Mouse (Mus musculus) ES-E14 (cell line): ENCODE results near the gene Plekhm1. TPM values are rescaled to one million over a fixed set of nuclear protein-coding genes. Genes with fewer than 3 reads are reported as not detected.
"Not testable (repeated sequence)": the region's sequence is repeated elsewhere in the genome, so short reads cannot be mapped to it uniquely, and the experiment has no call there.

Experiments used
- DNase-seq: peaks from one replicate; pipeline ENCODE4 v3.0.0-alpha.2; 2013; ENCODE audit warnings: low read depth, low spot score
- H3K27ac ChIP-seq: 2 replicates; pipeline ENCODE4 v1.5.1; 2012; ENCODE audit warnings: low read depth, mild to moderate bottlenecking, low read length, moderate library complexity, mixed read lengths; ENCODE audit not compliant: poor library complexity, insufficient read depth, severe bottlenecking
- H3K36me3 ChIP-seq: 2 replicates; pipeline ENCODE4 v1.6.1; 2012; ENCODE audit warnings: mild to moderate bottlenecking, low read length, moderate library complexity, mixed read lengths; ENCODE audit not compliant: control insufficient read depth, poor library complexity, insufficient read depth, severe bottlenecking
- H3K4me1 ChIP-seq, 2 experiments: fragments of 150-350 bp in 1 of 2; sonication (generic) in 1 of 2; 2 replicates each; pipeline ENCODE4 v1.6.1; 2012; ENCODE audit warnings: low read length in 2 of 2, mild to moderate bottlenecking in 1 of 2, mixed read lengths in 1 of 2; ENCODE audit not compliant: control insufficient read depth in 2 of 2, insufficient read depth in 2 of 2, poor library complexity in 1 of 2
- H3K4me3 ChIP-seq, 2 experiments: fragments of 150-350 bp in 1 of 2; sonication (generic) in 1 of 2; 2 replicates each; pipeline ENCODE4 v1.5.1; 2012; ENCODE audit warnings: low read length in 2 of 2, low read depth in 1 of 2, mild to moderate bottlenecking in 1 of 2, mixed read lengths in 1 of 2; ENCODE audit not compliant: insufficient read depth in 1 of 2, poor library complexity in 1 of 2, severe bottlenecking in 1 of 2
- H3K9ac ChIP-seq: 2 replicates; pipeline ENCODE4 v1.6.1; 2012; ENCODE audit warnings: low read depth, mild to moderate bottlenecking, low read length, mixed read lengths; ENCODE audit not compliant: poor library complexity, insufficient read depth, severe bottlenecking
- H3K9me3 ChIP-seq: fragments of 150-350 bp; sonication (generic); 2 replicates; pipeline ENCODE4 v1.6.1; 2012; ENCODE audit warnings: low read depth, mild to moderate bottlenecking, low read length; ENCODE audit not compliant: control insufficient read depth, insufficient read depth
- CHD2 ChIP-seq: IDR thresholded peaks from 2 replicates; pipeline ENCODE4 v1.6.1; 2014; ENCODE audit warnings: mild to moderate bottlenecking, low read depth, low read length, inconsistent platforms
- HCFC1 ChIP-seq: IDR thresholded peaks from 2 replicates; pipeline ENCODE4 v1.6.1; 2012; ENCODE audit warnings: low read length, inconsistent platforms, borderline replicate concordance; ENCODE audit not compliant: insufficient read depth
- MAFK ChIP-seq: IDR thresholded peaks from 2 replicates; pipeline ENCODE4 v1.6.1; 2014; ENCODE audit warnings: mild to moderate bottlenecking, low read depth, low read length, inconsistent platforms; ENCODE audit not compliant: insufficient read depth
- ZC3H11A ChIP-seq: IDR thresholded peaks from 2 replicates; pipeline ENCODE4 v1.6.1; 2012; ENCODE audit warnings: low read depth, mild to moderate bottlenecking, inconsistent platforms, low read length, borderline replicate concordance
- ZNF384 ChIP-seq: IDR thresholded peaks from 2 replicates; pipeline ENCODE4 v1.6.1; 2012; ENCODE audit warnings: low read depth, low read length, inconsistent platforms
- in situ Hi-C, 2 experiments: fragments of 600-800 bp; cut with MboI; formaldehyde crosslinking; loops; one replicate each; pipeline ENCODE4 v1.15.1; 2025; ENCODE audit warnings: low sequenced_read_pairs in 2 of 2, inconsistent platforms in 1 of 2; ENCODE audit not compliant: unreplicated experiment in 2 of 2
- total RNA-seq: library from RNA; depleted of rRNA; stranded (reverse); fragments of 300-350 nt; gene quantifications from 2 replicates; pipeline ENCODE4 v1.2.3, GENCODE M21; 2012; rRNA removed

Plekhm1 gene
- 11.7 and 12.3 TPM in 2 replicates for total RNA-seq

- Histone ChIP-seq H3K4me3 (peak within 1 kb of the TSS; percentile 80 to 87), H3K36me3 (no peaks in the 10 kb centered on the region; the same call in 1 of the 2 replicates), H3K9ac (peak within 1 kb of the TSS; percentile 85), H3K9me3 (no peaks in the 10 kb centered on the region), H3K4me1 (peaks cover 10 to 16% of the 10 kb centered on the region in 2 experiments), H3K27ac (peak within 1 kb of the TSS; percentile 68)
- peak; percentile 96 for DNase-seq
- no peak for TF ChIP-seq ZC3H11A
- TF ChIP-seq HCFC1: no peak
- no peak for TF ChIP-seq CHD2
- TF ChIP-seq MAFK: no peak
- TF ChIP-seq ZNF384: no peak
- in situ Hi-C loops: no loop called here
Observed at GRCm38 (mm10) chr11:103411981-103412949, at the start of gene Plekhm1. Gene Plekhm1, minus strand, starts transcription at chr11:103412687.

GRCm38 (mm10) chr11:103451105-103451504, 38.6 kb upstream of the Plekhm1 start:
- in situ Hi-C loops, H3K4me3 ChIP-seq, H3K36me3 ChIP-seq, H3K27ac ChIP-seq, H3K4me1 ChIP-seq, DNase-seq, H3K9me3 ChIP-seq, H3K9ac ChIP-seq: not testable (repeated sequence)

- H3K27ac ChIP-seq: peak overlapping the region; percentile 85; the same call in 1 of the 2 replicates
- H3K9me3 ChIP-seq, H3K4me1 ChIP-seq, H3K36me3 ChIP-seq, in situ Hi-C loops, H3K9ac ChIP-seq, DNase-seq, H3K4me3 ChIP-seq: not testable (repeated sequence)
Observed at GRCm38 (mm10) chr11:103449721-103450120, 37.2 kb upstream of the Plekhm1 start.

GRCm38 (mm10) chr11:103443678-103444077, 31.2 kb upstream of the Plekhm1 start:
- no peak overlapping the region; the same call in 1 of the 2 replicates for H3K9ac ChIP-seq
- H3K36me3 ChIP-seq: no peaks in the 10 kb centered on the region; the same call in 1 of the 2 replicates
- H3K9me3 ChIP-seq: no peaks in the 10 kb centered on the region
- TF ChIP-seq ZNF384: no peak
- TF ChIP-seq MAFK: no peak
- no peak for TF ChIP-seq CHD2
- TF ChIP-seq ZC3H11A: no peak
- TF ChIP-seq HCFC1: no peak
- H3K27ac ChIP-seq: peak overlapping the region; percentile 54; the same call in 1 of the 2 replicates
- DNase-seq: peak; percentile 51
- peak overlapping the region; percentile 53 to 67 for H3K4me3 ChIP-seq
- in situ Hi-C loops: no loop called here
- peaks cover 8 to 12% of the 10 kb centered on the region in 2 experiments for H3K4me1 ChIP-seq

- Histone ChIP-seq H3K9me3 (no peaks in the 10 kb centered on the region), H3K36me3 (no peaks in the 10 kb centered on the region), H3K27ac (no peak overlapping the region), H3K4me3 (no peak overlapping the region), H3K4me1 (peaks cover 0 to 8% of the 10 kb centered on the region in 2 experiments; a peak in 1 of 4 replicates), H3K9ac (no peak overlapping the region)
- TF ChIP-seq ZNF384: no peak
- TF ChIP-seq HCFC1: no peak
- no peak for TF ChIP-seq ZC3H11A
- no peak for TF ChIP-seq CHD2
- no peak for TF ChIP-seq MAFK
- in situ Hi-C loops: no loop called here
- no peak for DNase-seq
Observed at GRCm38 (mm10) chr11:103436282-103436681, 23.8 kb upstream of the Plekhm1 start.
